Mouse (Mus musculus) bone marrow, adult 2 months (tissue): Measurements from ENCODE around the gene Plcg2. TPM values are rescaled to one million over a fixed set of nuclear protein-coding genes. Genes with fewer than 3 reads are reported as not detected.
A peak's percentile ranks its signal among the peaks of the same experiment; 100 is the strongest.

Source experiments
- H3K27ac ChIP-seq: fragments of 200-500 bp; 2 replicates; pipeline ENCODE4 v1.5.1; 2012; ENCODE audit warnings: low read depth, mild to moderate bottlenecking, control low read depth, inconsistent platforms, low read length; ENCODE audit not compliant: control insufficient read depth, poor library complexity, insufficient read depth
- H3K4me1 ChIP-seq: fragments of 200-500 bp; 2 replicates; pipeline ENCODE4 v1.6.1; 2011; ENCODE audit warnings: low read length; ENCODE audit not compliant: control insufficient read depth, insufficient read depth
- H3K4me3 ChIP-seq: fragments of 200-500 bp; replicated peaks from 2 replicates; pipeline ENCODE3; 2011; ENCODE audit warnings: mild to moderate bottlenecking, low read depth, low read length, control low read depth; ENCODE audit not compliant: control insufficient read depth
- CTCF ChIP-seq: fragments of 200-500 bp; IDR thresholded peaks from 2 replicates; pipeline ENCODE4 v1.5.1; 2011; ENCODE audit warnings: low read length, control low read depth; ENCODE audit not compliant: control insufficient read depth, insufficient read depth
- POLR2A ChIP-seq: fragments of 200-500 bp; IDR thresholded peaks from 2 replicates; pipeline ENCODE4 v1.6.1; 2011; ENCODE audit warnings: low read depth, mild to moderate bottlenecking, control low read depth, low read length, borderline replicate concordance; ENCODE audit not compliant: control insufficient read depth
- WGBS: fragments of 180-500 bp; shearing (Covaris S2); methylation state at CpG from one replicate; pipeline ENCODE4 v1.1.7; 2018; 5-methylcytosine and 5-hydroxymethylcytosine counted together
- polyA plus RNA-seq: library from polyadenylated mRNA; stranded (reverse); fragments of >200 nt; gene quantifications from 2 replicates; pipeline ENCODE4 v1.2.4, GENCODE M21; 2011; ENCODE audit warnings: low replicate concordance; ENCODE audit not compliant: missing spikeins, insufficient read depth, insufficient read length

The Plcg2 gene
- polyA plus RNA-seq, 1 experiment: 36.8 TPM

DNA sequence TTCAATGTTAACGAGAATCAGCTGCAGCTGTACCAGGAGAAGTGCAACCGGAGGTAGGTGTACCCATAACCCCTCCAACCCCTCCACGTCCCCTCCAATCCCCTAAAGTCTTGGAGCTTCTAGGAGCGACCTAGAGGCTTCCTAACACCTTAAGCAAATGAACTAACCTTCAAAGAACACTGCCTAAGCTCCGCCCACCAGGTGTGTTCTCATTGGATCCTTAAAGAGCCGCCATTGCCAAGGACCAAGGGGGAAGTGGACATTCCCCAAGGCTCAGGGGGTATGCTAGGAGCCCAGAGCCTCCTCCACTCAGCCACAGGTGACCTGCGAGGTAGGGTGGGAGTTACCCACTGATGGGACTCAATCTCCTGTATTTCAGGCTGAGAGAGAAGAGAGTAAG is 136.3 kb downstream of the Plcg2 start:
- Histone ChIP-seq H3K4me1 (no peaks in the 10 kb centered on the region), H3K27ac (no peak overlapping the region), H3K4me3 (no peak overlapping the region)
- WGBS: 82% methylated on average over 7 of the region's 7 CpGs
- no peak for TF ChIP-seq CTCF
- TF ChIP-seq POLR2A: no peak

DNA sequence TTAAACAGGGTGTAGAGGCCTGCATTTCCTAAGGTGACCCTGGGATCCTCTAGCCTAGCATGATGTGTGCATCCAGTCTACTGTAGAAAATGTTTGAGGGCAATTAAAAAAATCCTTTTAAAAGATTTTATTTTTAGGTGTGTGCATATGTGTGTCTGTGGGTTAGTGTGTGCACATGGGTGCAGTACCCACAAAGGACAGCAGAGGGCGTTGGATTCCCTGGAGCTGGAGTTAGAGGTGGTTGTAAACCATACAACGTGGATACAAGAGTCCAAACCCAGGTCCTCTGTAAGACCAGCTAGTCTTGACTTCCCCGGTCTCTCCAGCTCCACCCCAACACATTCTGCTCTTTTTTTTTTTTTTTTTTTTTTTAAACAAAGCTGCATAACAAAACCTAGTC is 139.4 kb downstream of the Plcg2 start:
- Histone ChIP-seq H3K27ac (no peak overlapping the region), H3K4me3 (no peak overlapping the region), H3K4me1 (no peaks in the 10 kb centered on the region)
- TF ChIP-seq POLR2A (no peak), CTCF (0 out of 2 replicates have a peak, but pooled peaks have one; percentile 13)
- 66% methylated on average over 3 of the region's 3 CpGs for WGBS

DNA sequence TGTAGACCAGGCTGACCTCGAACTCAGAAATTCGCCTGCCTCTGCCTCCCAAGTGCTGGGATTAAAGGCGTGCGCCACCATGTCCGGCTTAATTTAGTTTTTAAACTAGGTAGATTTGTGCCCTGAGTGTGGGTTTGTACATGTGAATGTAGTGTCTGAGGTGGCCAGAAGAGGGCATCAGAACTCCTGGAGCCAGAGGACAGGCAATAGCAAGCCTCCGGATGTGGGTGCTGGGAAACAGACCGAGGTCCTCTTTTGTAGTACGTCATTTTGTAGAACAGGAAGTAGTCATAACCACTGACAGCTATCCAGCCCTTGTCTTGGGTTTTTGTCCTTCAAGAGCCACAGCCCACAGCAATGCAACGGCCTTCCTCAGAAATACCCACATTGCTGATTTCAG is 141.5 kb downstream of the Plcg2 start:
- TF ChIP-seq CTCF: no peak
- TF ChIP-seq POLR2A: no peak
- H3K4me3 ChIP-seq: no peak overlapping the region
- no peaks in the 10 kb centered on the region for H3K4me1 ChIP-seq
- 68% methylated on average over 9 of the region's 9 CpGs for WGBS
- no peak overlapping the region for H3K27ac ChIP-seq

GRCm38 (mm10) chr8:117645486-117645885 is 147.4 kb downstream of the Plcg2 start:
- WGBS: 54% methylated on average over 5 of the region's 5 CpGs
- TF ChIP-seq CTCF (no peak), POLR2A (no peak)
- no peaks in the 10 kb centered on the region for H3K4me1 ChIP-seq
- no peak overlapping the region for H3K27ac ChIP-seq
- H3K4me3 ChIP-seq: no peak overlapping the region

- 53% methylated on average over 2 of the region's 2 CpGs for WGBS
- H3K4me1 ChIP-seq: no peaks in the 10 kb centered on the region
- TF ChIP-seq CTCF (peak; percentile 49), POLR2A (no peak)
- H3K4me3 ChIP-seq: no peak overlapping the region
- no peak overlapping the region for H3K27ac ChIP-seq
These were observed 147.9 kb downstream of the Plcg2 start for GRCm38 (mm10) chr8:117646020-117646419.

DNA sequence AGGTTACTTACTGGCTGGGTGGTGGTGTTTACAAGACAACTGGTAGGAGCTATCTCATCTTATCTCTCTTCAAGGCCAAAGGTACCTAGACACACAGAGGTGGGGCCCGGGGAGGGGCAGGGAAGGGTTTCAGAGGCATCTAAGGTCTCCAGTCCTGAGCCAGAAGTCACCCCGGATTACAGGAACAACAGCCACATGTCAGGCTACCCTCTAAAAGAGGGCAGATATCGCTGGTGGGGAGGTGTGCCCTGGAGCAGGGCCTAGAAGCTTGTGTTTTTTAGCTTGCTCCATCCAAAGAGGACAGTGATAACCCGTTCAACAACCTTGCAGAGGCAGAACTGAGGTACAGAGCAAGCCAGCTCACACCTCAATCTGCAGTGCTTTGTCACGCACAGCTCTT is 148.3 kb downstream of the Plcg2 start:
- no peak overlapping the region for H3K27ac ChIP-seq
- no peaks in the 10 kb centered on the region for H3K4me1 ChIP-seq
- WGBS: 62% methylated on average over 5 of the region's 5 CpGs
- no peak overlapping the region for H3K4me3 ChIP-seq
- no peak for TF ChIP-seq POLR2A
- no peak for TF ChIP-seq CTCF

DNA sequence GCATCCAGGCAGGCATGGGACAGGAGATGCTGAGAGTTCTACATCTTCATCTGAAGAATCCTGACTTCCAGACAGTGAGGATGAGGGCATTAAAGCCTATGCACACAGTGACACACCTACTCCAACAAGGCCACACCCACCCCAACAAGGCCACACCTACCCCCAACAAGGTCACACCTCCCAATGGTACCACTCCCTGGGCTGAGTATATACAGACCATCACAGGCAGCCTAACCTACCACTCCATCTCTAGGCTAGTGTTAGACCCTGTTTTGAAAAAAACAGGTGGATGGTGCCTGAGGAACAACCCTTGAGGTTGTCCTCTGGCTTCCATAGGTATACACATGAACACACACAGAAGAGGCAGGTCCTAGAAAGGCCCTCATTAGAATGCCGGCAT is 154.2 kb downstream of the Plcg2 start:
- Histone ChIP-seq H3K27ac (no peak overlapping the region), H3K4me1 (no peaks in the 10 kb centered on the region), H3K4me3 (no peak overlapping the region)
- 86% methylated on average over 1 of the region's 1 CpGs for WGBS
- no peak for TF ChIP-seq CTCF
- TF ChIP-seq POLR2A: no peak

- 54% methylated on average over 7 of the region's 7 CpGs for WGBS
- H3K27ac ChIP-seq: no peak overlapping the region
- TF ChIP-seq CTCF (no peak), POLR2A (no peak)
- H3K4me3 ChIP-seq: no peak overlapping the region
- H3K4me1 ChIP-seq: no peaks in the 10 kb centered on the region; the same call in 1 of the 2 replicates
These were observed 160.9 kb downstream of the Plcg2 start for GRCm38 (mm10) chr8:117658990-117659389.

DNA sequence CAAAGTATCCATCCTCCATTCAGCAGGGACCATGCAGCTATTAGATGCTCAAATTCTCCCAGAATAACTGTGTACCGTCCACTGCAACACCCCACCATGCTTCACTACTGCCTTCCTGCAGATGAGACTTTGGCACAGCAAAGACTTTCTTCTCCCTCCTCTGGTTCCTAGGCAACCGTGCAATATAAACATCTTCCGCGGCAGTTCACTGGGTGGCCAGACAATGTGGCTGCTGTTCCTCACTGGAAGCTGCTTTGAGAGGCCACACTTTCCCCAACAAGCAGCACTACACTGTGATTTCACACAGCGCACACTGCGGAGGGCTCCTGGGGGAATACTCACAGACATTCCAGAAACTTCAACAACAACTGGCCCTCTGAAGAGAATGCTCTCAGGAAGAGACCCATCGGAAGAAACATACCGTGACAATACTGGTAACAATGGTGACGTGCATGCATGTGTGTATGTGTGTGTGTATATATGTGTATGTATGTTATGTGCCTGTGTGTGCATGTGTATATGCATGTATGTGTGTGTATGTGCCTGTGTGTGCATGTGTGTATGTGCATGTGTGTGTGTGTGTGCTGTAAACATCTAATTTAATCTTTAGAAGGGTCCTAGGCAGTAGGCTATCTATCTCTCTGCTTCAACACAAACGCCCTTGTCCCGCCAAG is 162.4 kb downstream of the Plcg2 start:
- no peak overlapping the region for H3K4me3 ChIP-seq
- H3K27ac ChIP-seq: no peak overlapping the region
- WGBS: 58% methylated on average over 11 of the region's 11 CpGs
- H3K4me1 ChIP-seq: no peaks in the 10 kb centered on the region; the same call in 1 of the 2 replicates
- TF ChIP-seq CTCF: no peak
- no peak for TF ChIP-seq POLR2A
